Mouse (Mus musculus) activated CD4-positive, CD25-positive, alpha-beta regulatory T cell, adult 4 months (primary cell): Measurements from ENCODE around the gene Atp6v1f. TPM values are rescaled to one million over a fixed set of nuclear protein-coding genes. Genes with fewer than 3 reads are reported as not detected.

Experiments used
- ATAC-seq: one replicate; pipeline ENCODE4 v1.8.0; 2017
- polyA plus RNA-seq, 2 experiments: library from polyadenylated mRNA; unstranded; fragments of 100-300 nt; shearing (Covaris generic); gene quantifications; one replicate each; pipeline ENCODE4 v1.2.1; 2017

Atp6v1f gene
- 100 to 1,000 TPM; 373 to 399 TPM for polyA plus RNA-seq

DNA sequence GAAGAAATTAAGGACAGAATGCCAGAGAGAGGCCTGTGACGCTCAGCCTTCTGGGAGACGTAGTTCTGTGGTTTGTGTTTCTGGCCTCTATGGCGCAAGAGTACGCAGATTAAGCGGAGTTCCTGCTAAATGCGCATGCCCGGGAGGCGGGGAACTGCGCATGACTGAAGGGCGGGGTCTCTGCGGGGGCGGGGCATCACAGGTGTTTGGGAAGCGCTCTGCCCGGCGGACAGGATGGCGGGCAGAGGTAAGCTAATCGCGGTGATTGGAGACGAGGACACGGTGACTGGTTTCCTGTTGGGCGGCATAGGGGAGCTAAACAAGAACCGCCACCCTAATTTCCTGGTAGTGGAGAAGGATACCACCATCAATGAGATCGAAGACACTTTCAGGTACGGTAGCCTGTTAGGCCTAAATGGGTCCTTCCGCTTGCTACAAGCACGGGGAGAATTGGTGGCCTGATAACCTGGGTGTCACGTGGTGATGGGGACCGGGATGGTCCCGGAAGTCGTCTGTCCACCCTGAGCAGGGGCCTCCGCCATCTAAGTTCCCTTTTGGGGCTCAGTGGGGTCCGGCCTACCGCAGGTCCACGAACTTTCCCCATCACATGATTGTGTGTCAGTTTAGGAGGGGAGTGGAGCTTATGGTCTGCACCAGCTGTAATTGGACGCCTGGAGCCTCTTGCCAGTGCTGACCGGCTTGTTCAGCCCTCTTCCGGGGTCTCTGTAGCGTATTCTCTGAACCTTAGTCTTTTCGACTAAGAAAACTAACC lies at the start of gene Atp6v1f:
Gene Atp6v1f (plus strand): TSS at position 136 of the 772 bp plus-strand sequence.
- ATAC-seq = peak; percentile 81

DNA sequence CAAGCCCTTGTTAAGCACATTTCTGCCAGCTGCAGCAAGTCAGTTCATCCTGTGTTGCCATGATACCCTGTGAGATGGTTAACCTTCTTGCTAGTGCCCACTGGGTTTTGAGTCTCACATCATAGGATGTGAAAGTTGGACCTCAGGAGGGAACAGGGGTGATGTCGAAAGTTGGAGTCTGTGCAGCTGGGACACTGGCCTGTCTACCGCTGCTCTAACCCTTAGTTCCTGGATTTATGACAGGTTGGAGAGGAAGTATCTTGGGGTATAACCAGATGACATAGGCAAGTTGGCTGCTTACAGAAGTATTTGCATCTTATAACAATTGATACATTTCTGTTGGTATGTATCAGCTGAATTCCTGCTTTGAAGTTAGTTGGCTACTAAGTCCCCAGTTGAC lies 46.9 kb upstream of the Atp6v1f start:
- ATAC-seq = no peak

DNA sequence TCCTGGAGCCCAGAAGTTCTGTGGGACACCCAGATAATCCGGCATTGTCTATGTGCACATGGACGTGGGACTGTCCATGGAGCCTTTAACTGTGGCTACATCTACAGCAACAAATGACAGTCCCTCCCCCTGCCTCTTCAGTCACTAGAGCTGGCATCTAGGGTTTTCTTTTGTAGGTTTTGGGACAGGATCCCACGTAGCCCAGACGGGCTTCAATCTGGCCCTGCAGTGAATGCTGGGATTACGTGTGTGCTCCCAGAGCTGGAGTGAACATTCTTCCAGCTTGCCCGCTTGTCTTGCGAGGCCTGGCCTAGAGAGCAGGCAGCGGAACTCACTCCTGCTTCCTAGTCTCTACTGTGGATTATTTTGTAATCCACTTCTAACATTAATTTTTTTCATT lies 42.4 kb upstream of the Atp6v1f start:
- no peak for ATAC-seq

DNA sequence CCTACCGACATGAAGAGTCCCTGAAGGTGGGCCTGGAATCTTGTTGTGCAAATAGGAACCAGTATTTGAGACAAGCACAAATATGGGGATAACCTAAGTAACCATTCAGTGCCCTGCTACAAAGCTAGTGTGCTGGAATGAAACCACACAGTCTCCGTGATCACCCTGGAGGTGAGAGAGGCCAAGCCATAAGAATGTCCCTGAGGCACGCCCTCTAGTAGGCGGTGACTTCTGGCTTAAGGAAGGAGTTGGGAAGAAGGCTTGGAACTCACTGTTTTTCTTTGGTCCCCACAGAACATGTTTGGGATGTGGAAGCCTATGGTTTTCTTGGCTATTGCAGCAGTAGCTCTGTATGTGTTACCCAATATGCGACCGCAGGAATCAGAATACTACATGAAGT lies 41.2 kb upstream of the Atp6v1f start:
- ATAC-seq = no peak

DNA sequence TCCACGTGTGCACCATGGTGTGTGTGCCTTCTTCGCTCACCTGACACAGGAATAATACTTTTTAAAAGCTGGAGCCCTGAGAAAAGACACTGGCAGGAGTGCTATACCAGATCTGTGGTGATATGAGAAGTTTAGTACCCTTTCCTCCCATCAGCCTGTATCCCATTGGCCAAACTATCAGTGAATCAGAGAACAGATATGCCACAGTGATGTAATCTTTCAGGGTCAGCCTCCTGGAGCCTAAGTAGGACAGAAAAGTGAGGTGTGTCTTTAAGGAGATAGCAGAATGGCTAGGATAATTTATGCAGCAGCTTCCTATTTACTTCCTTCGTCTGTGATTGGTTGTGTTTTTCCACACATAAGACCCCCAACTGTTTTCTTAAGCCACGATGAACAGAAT lies 39.3 kb upstream of the Atp6v1f start:
- no peak for ATAC-seq

GRCm38 (mm10) chr6:29430681-29431420 lies 36.7 kb upstream of the Atp6v1f start:
- ATAC-seq = no peak

- no peak for ATAC-seq
Observed at GRCm38 (mm10) chr6:29431473-29431872, 36.0 kb upstream of the Atp6v1f start.

- ATAC-seq = no peak
Observed at GRCm38 (mm10) chr6:29432156-29432555, 35.4 kb upstream of the Atp6v1f start.

- no peak for ATAC-seq
Observed at GRCm38 (mm10) chr6:29432676-29433037, 34.9 kb upstream of the Atp6v1f start.

- ATAC-seq = no peak
Observed at GRCm38 (mm10) chr6:29433038-29433803, 34.3 kb upstream of the Atp6v1f start, which contains the start of gene Flnc. Gene Flnc (plus strand): TSS chr6:29433256.

DNA sequence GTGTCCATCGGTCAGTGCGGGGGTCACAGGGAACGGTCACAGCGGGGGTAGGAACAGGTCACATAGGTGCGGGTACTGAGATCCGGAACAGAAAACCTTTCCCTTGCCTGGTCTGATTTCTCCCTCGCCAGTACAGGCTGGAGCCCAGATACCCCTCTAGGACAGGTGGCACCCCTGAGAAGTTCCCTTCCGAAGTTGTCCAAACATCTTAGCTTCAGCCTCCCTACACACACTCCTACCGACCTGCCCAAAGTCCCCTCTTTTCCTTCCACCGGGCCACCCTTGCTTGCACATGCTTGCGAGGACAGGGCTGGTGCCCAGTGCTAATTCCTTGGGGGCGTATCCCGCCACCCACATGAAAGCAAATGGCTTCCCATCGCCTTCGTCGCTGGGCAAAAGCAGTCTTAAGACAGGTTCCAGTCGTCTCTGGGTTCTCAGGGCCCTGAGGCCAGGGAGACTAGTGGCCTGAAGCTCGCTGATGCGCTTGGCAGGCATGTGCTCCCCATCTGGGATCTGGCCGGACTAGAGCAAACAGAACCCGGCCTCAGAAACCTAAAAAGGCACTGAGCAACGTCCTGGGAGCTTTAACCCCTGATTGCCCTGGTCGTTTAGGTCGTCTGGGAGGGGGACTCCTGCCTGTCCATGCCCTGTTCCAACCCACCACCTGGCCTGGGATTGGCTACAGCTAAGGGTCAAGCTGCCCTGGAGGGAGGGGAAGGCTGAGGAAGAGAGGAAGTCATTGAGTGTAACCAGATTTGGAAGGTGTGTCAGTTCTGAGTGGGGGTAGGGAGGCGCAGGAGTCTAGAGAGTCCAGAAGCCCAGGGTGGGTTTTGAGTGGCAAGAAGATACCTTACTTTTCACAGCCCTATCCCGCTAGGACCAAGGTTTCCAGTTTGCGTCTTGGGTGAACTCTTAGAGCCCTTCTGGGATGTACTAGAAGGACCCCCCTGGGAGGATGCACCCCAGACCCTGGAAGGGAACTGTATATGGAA lies 33.4 kb upstream of the Atp6v1f start:
- ATAC-seq = no peak

- ATAC-seq = no peak
Observed at GRCm38 (mm10) chr6:29434911-29435691, 32.4 kb upstream of the Atp6v1f start.

GRCm38 (mm10) chr6:29435940-29436451 lies 31.5 kb upstream of the Atp6v1f start:
- ATAC-seq = no peak

DNA sequence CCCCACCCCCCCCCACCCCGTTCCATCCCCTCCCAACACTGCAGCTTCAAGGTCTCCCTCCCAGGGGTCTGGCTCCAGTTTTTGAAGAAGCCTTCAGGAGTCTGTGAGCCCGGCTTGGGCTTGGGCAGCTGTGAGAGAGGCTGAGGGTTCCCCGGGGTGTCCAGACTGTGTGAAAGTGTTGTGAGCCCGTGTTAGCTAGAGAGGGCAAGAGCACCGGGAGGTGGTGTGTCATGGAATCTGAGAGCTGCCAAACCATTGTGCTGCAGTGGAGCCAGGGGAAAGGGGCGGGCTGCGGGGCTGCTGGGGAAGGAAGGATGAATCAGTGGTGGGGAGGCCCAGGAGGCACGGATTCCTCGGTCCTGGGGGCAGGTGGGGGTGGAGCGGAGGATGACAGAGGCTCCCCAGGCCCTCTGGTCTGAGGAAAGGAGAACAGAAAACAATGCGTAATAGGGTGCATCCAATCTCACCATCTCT lies 31.0 kb upstream of the Atp6v1f start:
- no peak for ATAC-seq

DNA sequence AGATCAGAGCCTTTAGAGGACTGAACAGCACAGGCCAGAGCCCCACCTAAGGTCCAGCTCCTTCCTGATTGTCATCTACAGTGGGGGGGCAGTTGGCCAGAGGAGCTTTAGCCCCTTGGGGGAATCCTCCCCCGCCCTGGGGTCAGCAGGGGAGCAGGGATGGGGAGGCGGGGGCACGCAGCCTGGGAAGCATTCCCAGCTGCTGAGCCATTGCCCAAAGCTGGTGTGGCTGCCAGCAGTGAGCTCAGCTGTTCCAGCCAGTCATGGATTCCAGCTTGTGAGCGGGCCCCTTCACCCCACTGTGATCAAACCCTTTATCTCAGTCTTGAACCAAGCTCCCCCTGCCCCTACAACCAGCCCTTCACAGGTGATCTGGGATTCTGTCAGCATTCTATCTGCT lies 28.3 kb upstream of the Atp6v1f start:
- no peak for ATAC-seq

DNA sequence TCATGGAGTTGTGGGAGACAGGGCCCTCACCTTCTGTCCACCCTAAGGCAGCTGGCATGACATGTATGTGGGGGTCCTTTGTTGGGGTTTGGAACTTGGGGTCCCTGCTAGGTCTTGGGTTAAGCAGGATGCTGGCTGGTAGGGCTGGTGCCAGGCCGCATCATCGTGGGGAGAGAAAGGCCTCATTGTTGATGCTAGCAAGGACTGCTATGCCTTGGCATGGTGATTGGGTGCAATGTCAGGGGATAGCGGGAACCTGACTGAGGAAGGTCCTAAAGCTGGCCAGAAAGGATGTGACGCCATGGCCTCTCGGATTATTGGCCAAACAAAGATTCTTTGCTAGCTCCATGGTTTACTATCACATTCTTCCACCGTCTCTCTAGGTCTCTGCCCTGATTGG lies 27.7 kb upstream of the Atp6v1f start:
- no peak for ATAC-seq

- no peak for ATAC-seq
Observed at GRCm38 (mm10) chr6:29444773-29445172, 22.7 kb upstream of the Atp6v1f start.

GRCm38 (mm10) chr6:29445354-29445753 lies 22.2 kb upstream of the Atp6v1f start:
- ATAC-seq = no peak

- ATAC-seq = no peak
Observed at GRCm38 (mm10) chr6:29449858-29450257, 17.7 kb upstream of the Atp6v1f start.

- no peak for ATAC-seq
Observed at GRCm38 (mm10) chr6:29450667-29451066, 16.9 kb upstream of the Atp6v1f start.

DNA sequence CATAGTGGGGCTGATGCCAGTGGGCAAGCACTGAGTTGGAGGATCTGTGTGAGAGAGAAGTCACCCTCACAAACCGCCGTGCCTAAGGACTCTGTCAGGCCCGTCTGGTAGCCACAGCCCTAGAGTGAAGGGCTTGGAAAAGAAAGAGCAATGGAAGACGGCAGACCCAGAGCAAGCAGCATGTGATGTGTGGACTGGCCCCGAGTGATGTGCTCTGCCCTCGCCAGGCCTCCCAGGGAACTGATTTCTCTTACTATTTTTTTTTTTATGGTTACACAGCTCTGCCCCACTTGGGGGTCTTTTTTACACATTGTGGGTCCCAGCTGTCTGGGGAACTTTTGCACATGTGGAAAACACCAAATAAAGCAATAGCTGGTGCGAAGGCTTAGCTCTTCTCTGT lies 6.0 kb upstream of the Atp6v1f start:
- no peak for ATAC-seq
